Mouse (Mus musculus) embryonic facial prominence, embryonic 12.5 days (tissue): Measurements from ENCODE around the gene Hrh2. TPM values are rescaled to one million over a fixed set of nuclear protein-coding genes. Genes with fewer than 3 reads are reported as not detected.

Source experiments
- ATAC-seq: fragments of 200-750 bp; cut with Nextera tagmentation; 2 replicates; pipeline ENCODE4 v1.8.0; 2017; ENCODE audit not compliant: insufficient number of reproducible peaks, insufficient read depth, low FRiP score, low TSS enrichment
- H3K27ac ChIP-seq: fragments of 300-500 bp; sonication (generic); 2 replicates; pipeline ENCODE4 v1.5.1; 2016; ENCODE audit warnings: mild to moderate bottlenecking
- H3K27me3 ChIP-seq: fragments of 300-500 bp; sonication (generic); 2 replicates; pipeline ENCODE4 v1.6.1; 2016; ENCODE audit warnings: mild to moderate bottlenecking, moderate library complexity
- H3K36me3 ChIP-seq: fragments of 300-500 bp; sonication (generic); 2 replicates; pipeline ENCODE4 v1.6.1; 2016; ENCODE audit warnings: mild to moderate bottlenecking
- H3K4me1 ChIP-seq: fragments of 300-500 bp; sonication (generic); 2 replicates; pipeline ENCODE4 v1.6.1; 2016
- H3K4me2 ChIP-seq: fragments of 300-500 bp; sonication (generic); replicated peaks from 2 replicates; pipeline ENCODE4 v1.6.1; 2016; ENCODE audit warnings: mild to moderate bottlenecking, moderate library complexity
- H3K4me3 ChIP-seq: fragments of 300-500 bp; sonication (generic); 2 replicates; pipeline ENCODE4 v1.5.1; 2016; ENCODE audit warnings: mild to moderate bottlenecking
- H3K9ac ChIP-seq: fragments of 300-500 bp; sonication (generic); 2 replicates; pipeline ENCODE4 v1.6.1; 2016; ENCODE audit warnings: mild to moderate bottlenecking, moderate library complexity
- H3K9me3 ChIP-seq: fragments of 300-500 bp; sonication (generic); 2 replicates; pipeline ENCODE4 v1.6.1; 2016; ENCODE audit warnings: mild to moderate bottlenecking, moderate library complexity
- WGBS: fragments of 180-500 bp; shearing (Covaris S2); methylation state at CpG from one replicate; pipeline ENCODE4 v1.1.7; 2016; 5-methylcytosine and 5-hydroxymethylcytosine counted together
- polyA plus RNA-seq: library from polyadenylated mRNA; unstranded; fragments of >200 nt; fragmentation: Nextera tagmentation; extraction: Ambion mirVana; gene quantifications from 2 replicates; pipeline ENCODE4 v1.2.1, GENCODE M21; 2016

Hrh2 gene
- polyA plus RNA-seq, 1 experiment from 2014 or later: 0.22 TPM

- H3K36me3 ChIP-seq: no peaks in the 10 kb centered on the region
- H3K27ac ChIP-seq: no peak overlapping the region
- H3K4me3 ChIP-seq: no peak overlapping the region
- no peak overlapping the region for H3K9ac ChIP-seq
- no peaks in the 10 kb centered on the region for H3K4me1 ChIP-seq
- H3K9me3 ChIP-seq: no peaks in the 10 kb centered on the region
- 0 out of 2 replicates have a peak, but pooled peaks cover 4% of the 10 kb centered on the region for H3K27me3 ChIP-seq
- H3K4me2 ChIP-seq: no peak overlapping the region
- no peak for ATAC-seq
- WGBS: 68% methylated on average over 9 of the region's 9 CpGs
These were observed 7.1 kb downstream of the Hrh2 start for GRCm38 (mm10) chr13:54199000-54199399.

GRCm38 (mm10) chr13:54202458-54202857, 10.5 kb downstream of the Hrh2 start:
- ATAC-seq: no peak
- H3K4me2 ChIP-seq: no peak overlapping the region
- no peak overlapping the region for H3K27ac ChIP-seq
- no peak overlapping the region for H3K4me3 ChIP-seq
- H3K27me3 ChIP-seq: no peaks in the 10 kb centered on the region
- H3K9me3 ChIP-seq: no peaks in the 10 kb centered on the region
- H3K9ac ChIP-seq: no peak overlapping the region
- WGBS: 84% methylated on average over 8 of the region's 8 CpGs
- H3K36me3 ChIP-seq: no peaks in the 10 kb centered on the region
- H3K4me1 ChIP-seq: no peaks in the 10 kb centered on the region

- Histone ChIP-seq H3K4me2 (no peak overlapping the region), H3K9me3 (no peaks in the 10 kb centered on the region), H3K27me3 (no peaks in the 10 kb centered on the region), H3K4me3 (no peak overlapping the region), H3K9ac (no peak overlapping the region), H3K36me3 (no peaks in the 10 kb centered on the region), H3K27ac (no peak overlapping the region), H3K4me1 (no peaks in the 10 kb centered on the region)
- ATAC-seq: no peak
- WGBS: 85% methylated on average over 2 of the region's 2 CpGs
These were observed 11.5 kb downstream of the Hrh2 start for GRCm38 (mm10) chr13:54203419-54203818.

- no peaks in the 10 kb centered on the region for H3K36me3 ChIP-seq
- H3K27ac ChIP-seq: no peak overlapping the region
- no peaks in the 10 kb centered on the region for H3K4me1 ChIP-seq
- H3K9ac ChIP-seq: no peak overlapping the region
- no peak for ATAC-seq
- H3K27me3 ChIP-seq: no peaks in the 10 kb centered on the region
- no peaks in the 10 kb centered on the region for H3K9me3 ChIP-seq
- no peak overlapping the region for H3K4me2 ChIP-seq
- 83% methylated on average over 7 of the region's 7 CpGs for WGBS
- H3K4me3 ChIP-seq: no peak overlapping the region
These were observed 13.3 kb downstream of the Hrh2 start for GRCm38 (mm10) chr13:54205195-54205594.

- Histone ChIP-seq H3K9me3 (no peaks in the 10 kb centered on the region), H3K9ac (no peak overlapping the region), H3K4me2 (no peak overlapping the region), H3K27me3 (no peaks in the 10 kb centered on the region), H3K36me3 (no peaks in the 10 kb centered on the region), H3K27ac (no peak overlapping the region), H3K4me1 (no peaks in the 10 kb centered on the region), H3K4me3 (no peak overlapping the region)
- WGBS: 68% methylated on average over 9 of the region's 9 CpGs
- no peak for ATAC-seq
These were observed 14.3 kb downstream of the Hrh2 start for GRCm38 (mm10) chr13:54206140-54206753.

GRCm38 (mm10) chr13:54209476-54210253, 17.7 kb downstream of the Hrh2 start:
- Histone ChIP-seq H3K27ac (no peak overlapping the region), H3K9ac (no peak overlapping the region), H3K27me3 (no peaks in the 10 kb centered on the region), H3K4me3 (no peak overlapping the region), H3K9me3 (no peaks in the 10 kb centered on the region), H3K4me2 (no peak overlapping the region), H3K36me3 (no peaks in the 10 kb centered on the region), H3K4me1 (peaks cover 4% of the 10 kb centered on the region; the same call in 1 of the 2 replicates)
- WGBS: 60% methylated on average over 8 of the region's 8 CpGs
- ATAC-seq: no peak

- ATAC-seq: no peak
- 31% methylated on average over 10 of the region's 10 CpGs for WGBS
- Histone ChIP-seq H3K4me1 (peaks cover 4% of the 10 kb centered on the region; the same call in 1 of the 2 replicates), H3K4me2 (no peak overlapping the region), H3K27me3 (no peaks in the 10 kb centered on the region), H3K4me3 (no peak overlapping the region), H3K36me3 (no peaks in the 10 kb centered on the region), H3K27ac (no peak overlapping the region), H3K9ac (no peak overlapping the region), H3K9me3 (no peaks in the 10 kb centered on the region)
These were observed 19.9 kb downstream of the Hrh2 start for GRCm38 (mm10) chr13:54211528-54212488.

- 61% methylated on average over 5 of the region's 5 CpGs for WGBS
- ATAC-seq: no peak
- H3K4me2 ChIP-seq: no peak overlapping the region
These were observed 20.6 kb downstream of the Hrh2 start for GRCm38 (mm10) chr13:54212516-54212915.

GRCm38 (mm10) chr13:54215266-54215665, 23.3 kb downstream of the Hrh2 start:
- H3K4me3 ChIP-seq: no peak overlapping the region
- no peaks in the 10 kb centered on the region for H3K27me3 ChIP-seq
- no peaks in the 10 kb centered on the region for H3K36me3 ChIP-seq
- no peak overlapping the region for H3K4me2 ChIP-seq
- H3K27ac ChIP-seq: no peak overlapping the region
- no peaks in the 10 kb centered on the region for H3K9me3 ChIP-seq
- 47% methylated on average over 5 of the region's 5 CpGs for WGBS
- no peak for ATAC-seq
- H3K9ac ChIP-seq: no peak overlapping the region
- peaks cover 4% of the 10 kb centered on the region; the same call in 1 of the 2 replicates for H3K4me1 ChIP-seq

More at GRCm38 (mm10) chr13:54212516-54212915, 20.6 kb downstream of the Hrh2 start:
- H3K9ac ChIP-seq: no peak overlapping the region
- H3K27me3 ChIP-seq: no peaks in the 10 kb centered on the region
- peaks cover 4% of the 10 kb centered on the region; the same call in 1 of the 2 replicates for H3K4me1 ChIP-seq
- no peaks in the 10 kb centered on the region for H3K36me3 ChIP-seq
- no peak overlapping the region for H3K4me3 ChIP-seq
- no peak overlapping the region for H3K27ac ChIP-seq
- H3K9me3 ChIP-seq: no peaks in the 10 kb centered on the region

GRCm38 (mm10) chr13:54215777-54216316, 23.9 kb downstream of the Hrh2 start:
- no peak overlapping the region for H3K9ac ChIP-seq
- H3K4me2 ChIP-seq: no peak overlapping the region
- WGBS: 33% methylated on average over 7 of the region's 7 CpGs
- no peaks in the 10 kb centered on the region for H3K9me3 ChIP-seq
- no peak for ATAC-seq
- no peaks in the 10 kb centered on the region for H3K27me3 ChIP-seq
- H3K4me3 ChIP-seq: no peak overlapping the region
- H3K4me1 ChIP-seq: peaks cover 4% of the 10 kb centered on the region; the same call in 1 of the 2 replicates
- H3K27ac ChIP-seq: no peak overlapping the region
- H3K36me3 ChIP-seq: no peaks in the 10 kb centered on the region

- Histone ChIP-seq H3K9ac (no peak overlapping the region), H3K9me3 (no peaks in the 10 kb centered on the region), H3K4me2 (no peak overlapping the region), H3K27me3 (no peaks in the 10 kb centered on the region), H3K4me3 (no peak overlapping the region), H3K4me1 (no peaks in the 10 kb centered on the region), H3K27ac (no peak overlapping the region), H3K36me3 (no peaks in the 10 kb centered on the region)
- WGBS: 78% methylated on average over 1 of the region's 1 CpGs
- ATAC-seq: no peak
These were observed 26.4 kb downstream of the Hrh2 start for GRCm38 (mm10) chr13:54218341-54218740.
